Mouse (Mus musculus) intestine, embryonic 15.5 days (tissue): ENCODE data around the gene Gm44596. TPM values are rescaled to one million over a fixed set of nuclear protein-coding genes. Genes with fewer than 3 reads are reported as not detected.
"Not testable (repeated sequence)": the region's sequence is repeated elsewhere in the genome, so short reads cannot be mapped to it uniquely, and the experiment has no call there.

Source experiments
- ATAC-seq: fragments of 200-750 bp; cut with Nextera tagmentation; 2 replicates; pipeline ENCODE4 v1.8.0; 2017; ENCODE audit warnings: moderate TSS enrichment, moderate library complexity
- H3K27ac ChIP-seq: fragments of 300-500 bp; sonication (generic); 2 replicates; pipeline ENCODE4 v1.5.1; 2015; ENCODE audit warnings: mild to moderate bottlenecking, inconsistent platforms
- H3K27me3 ChIP-seq: fragments of 300-500 bp; sonication (generic); replicated peaks from 2 replicates; pipeline ENCODE4 v1.6.1; 2015; ENCODE audit warnings: inconsistent platforms
- H3K36me3 ChIP-seq: fragments of 300-500 bp; sonication (generic); 2 replicates; pipeline ENCODE4 v1.6.1; 2015; ENCODE audit warnings: inconsistent platforms
- H3K4me1 ChIP-seq: fragments of 300-500 bp; sonication (generic); replicated peaks from 2 replicates; pipeline ENCODE4 v1.6.1; 2015; ENCODE audit warnings: inconsistent platforms
- H3K4me2 ChIP-seq: fragments of 300-500 bp; sonication (generic); replicated peaks from 2 replicates; pipeline ENCODE4 v1.6.1; 2015; ENCODE audit warnings: mild to moderate bottlenecking, inconsistent platforms
- H3K4me3 ChIP-seq: fragments of 300-500 bp; sonication (generic); replicated peaks from 2 replicates; pipeline ENCODE4 v1.5.1; 2015; ENCODE audit warnings: inconsistent platforms
- H3K9ac ChIP-seq: fragments of 300-500 bp; sonication (generic); 2 replicates; pipeline ENCODE4 v1.6.1; 2015; ENCODE audit warnings: inconsistent platforms
- H3K9me3 ChIP-seq: fragments of 300-500 bp; sonication (generic); 2 replicates; pipeline ENCODE4 v1.6.1; 2016; ENCODE audit warnings: inconsistent platforms
- WGBS: fragments of 180-500 bp; shearing (Covaris S2); methylation state at CpG from one replicate; pipeline ENCODE4 v1.1.7; 2015; 5-methylcytosine and 5-hydroxymethylcytosine counted together
- polyA plus RNA-seq: library from polyadenylated mRNA; unstranded; fragments of >200 nt; fragmentation: Nextera tagmentation; extraction: Ambion mirVana; gene quantifications from 2 replicates; pipeline ENCODE4 v1.2.1, GENCODE M21; 2015

The Gm44596 gene
- polyA plus RNA-seq, 1 experiment from 2014 or later, result not detected

GRCm38 (mm10) chr6:128358999-128359398, 16.3 kb upstream of the Gm44596 start:
- no peak for ATAC-seq
- Histone ChIP-seq H3K9me3 (no peaks in the 10 kb centered on the region), H3K4me3 (no peak overlapping the region), H3K4me2 (no peak overlapping the region), H3K4me1 (peaks cover 13% of the 10 kb centered on the region), H3K27ac (no peak overlapping the region), H3K9ac (no peak overlapping the region), H3K36me3 (peaks cover 15% of the 10 kb centered on the region), H3K27me3 (no peaks in the 10 kb centered on the region)
- 31% methylated on average over 2 of the region's 2 CpGs for WGBS

GRCm38 (mm10) chr6:128361901-128362300, 13.4 kb upstream of the Gm44596 start:
- Histone ChIP-seq H3K27me3 (no peaks in the 10 kb centered on the region), H3K36me3 (peaks cover 22% of the 10 kb centered on the region), H3K4me1 (peaks cover 14% of the 10 kb centered on the region), H3K27ac (peak overlapping the region; percentile 96), H3K9me3 (no peaks in the 10 kb centered on the region), H3K9ac (peak overlapping the region; percentile 89), H3K4me2 (peak overlapping the region; percentile 78), H3K4me3 (peak overlapping the region; percentile 98)
- WGBS, result 13% methylated on average over 9 of the region's 9 CpGs
- no peak for ATAC-seq

GRCm38 (mm10) chr6:128362381-128363006, 12.8 kb upstream of the Gm44596 start, which contains the start of the genes Rhno1 and Foxm1:
Rhno1 (minus strand) TSS chr6:128362911.
Foxm1 (plus strand) TSS chr6:128362967.
- Histone ChIP-seq H3K27ac (peak within 1 kb of the TSS; percentile 96), H3K36me3 (peaks cover 24% of the 10 kb centered on the region), H3K4me1 (peaks cover 14% of the 10 kb centered on the region), H3K4me2 (peak within 1 kb of the TSS; percentile 78), H3K4me3 (peak within 1 kb of the TSS; percentile 98), H3K9me3 (no peaks in the 10 kb centered on the region), H3K27me3 (no peaks in the 10 kb centered on the region), H3K9ac (peak within 1 kb of the TSS; percentile 89)
- ATAC-seq, result peak; percentile 93
- under 1% methylated on average over 76 of the region's 76 CpGs for WGBS

GRCm38 (mm10) chr6:128363007-128363825, 12.1 kb upstream of the Gm44596 start:
- Histone ChIP-seq H3K9me3 (no peaks in the 10 kb centered on the region), H3K27ac (peak overlapping the region; percentile 96), H3K4me1 (peaks cover 14% of the 10 kb centered on the region), H3K4me3 (peak overlapping the region; percentile 98), H3K4me2 (peak overlapping the region; percentile 78), H3K27me3 (no peaks in the 10 kb centered on the region), H3K9ac (peak overlapping the region; percentile 89), H3K36me3 (peaks cover 22% of the 10 kb centered on the region)
- ATAC-seq, result peak; percentile 60; the same call in 1 of the 2 replicates
- WGBS, result under 1% methylated on average over 45 of the region's 46 CpGs

GRCm38 (mm10) chr6:128364721-128365120, 10.6 kb upstream of the Gm44596 start:
- no peak overlapping the region for H3K4me3 ChIP-seq
- peaks cover 22% of the 10 kb centered on the region for H3K36me3 ChIP-seq
- no peak for ATAC-seq
- H3K27me3 ChIP-seq, result no peaks in the 10 kb centered on the region
- H3K27ac ChIP-seq, result no peak overlapping the region
- H3K4me2 ChIP-seq, result no peak overlapping the region
- peaks cover 14% of the 10 kb centered on the region for H3K4me1 ChIP-seq
- WGBS, result 74% methylated on average over 6 of the region's 6 CpGs
- no peaks in the 10 kb centered on the region for H3K9me3 ChIP-seq
- no peak overlapping the region for H3K9ac ChIP-seq

GRCm38 (mm10) chr6:128366466-128366865, 8.8 kb upstream of the Gm44596 start:
- no peaks in the 10 kb centered on the region for H3K27me3 ChIP-seq
- WGBS, result 88% methylated on average over 5 of the region's 5 CpGs
- no peaks in the 10 kb centered on the region for H3K9me3 ChIP-seq
- H3K4me2 ChIP-seq, result no peak overlapping the region
- H3K4me3 ChIP-seq, result no peak overlapping the region
- H3K27ac ChIP-seq, result no peak overlapping the region
- peaks cover 10% of the 10 kb centered on the region for H3K4me1 ChIP-seq
- no peak for ATAC-seq
- H3K9ac ChIP-seq, result no peak overlapping the region
- H3K36me3 ChIP-seq, result peaks cover 38% of the 10 kb centered on the region

GRCm38 (mm10) chr6:128370040-128370439, 5.3 kb upstream of the Gm44596 start:
- H3K27me3 ChIP-seq, result no peaks in the 10 kb centered on the region
- no peak overlapping the region for H3K4me2 ChIP-seq
- no peaks in the 10 kb centered on the region for H3K9me3 ChIP-seq
- no peak overlapping the region for H3K4me3 ChIP-seq
- no peak overlapping the region for H3K27ac ChIP-seq
- peaks cover 72% of the 10 kb centered on the region for H3K36me3 ChIP-seq
- H3K4me1 ChIP-seq, result no peaks in the 10 kb centered on the region
- WGBS, result 88% methylated on average over 5 of the region's 5 CpGs
- no peak for ATAC-seq
- H3K9ac ChIP-seq, result no peak overlapping the region

GRCm38 (mm10) chr6:128376371-128377085, 1.2 kb downstream of the Gm44596 start:
- Histone ChIP-seq H3K4me1 (no peaks in the 10 kb centered on the region), H3K27ac (no peak overlapping the region), H3K9me3 (no peaks in the 10 kb centered on the region), H3K4me3 (no peak overlapping the region), H3K9ac (no peak overlapping the region), H3K4me2 (no peak overlapping the region), H3K27me3 (no peaks in the 10 kb centered on the region), H3K36me3 (peaks cover 37% of the 10 kb centered on the region)
- no peak for ATAC-seq
- 90% methylated on average over 17 of the region's 17 CpGs for WGBS

- Histone ChIP-seq H3K27me3 (no peaks in the 10 kb centered on the region), H3K9me3 (no peaks in the 10 kb centered on the region), H3K27ac (no peak overlapping the region), H3K36me3 (peaks cover 7% of the 10 kb centered on the region; the same call in 1 of the 2 replicates), H3K4me3 (no peak overlapping the region), H3K4me1 (no peaks in the 10 kb centered on the region), H3K4me2 (no peak overlapping the region), H3K9ac (no peak overlapping the region)
- 83% methylated on average over 16 of the region's 16 CpGs for WGBS
- no peak for ATAC-seq
These were observed 4.3 kb downstream of the Gm44596 start for GRCm38 (mm10) chr6:128379636-128380035.

- H3K36me3 ChIP-seq, H3K4me1 ChIP-seq: not testable (repeated sequence)
- WGBS, result 59% methylated on average over 1 of the region's 1 CpGs
These were observed 5.4 kb downstream of the Gm44596 start for GRCm38 (mm10) chr6:128380594-128381167.

GRCm38 (mm10) chr6:128381254-128381653, 6.0 kb downstream of the Gm44596 start:
- 58% methylated on average over 3 of the region's 3 CpGs for WGBS
- H3K9ac ChIP-seq, result no peak overlapping the region
- peaks cover 2% of the 10 kb centered on the region; the same call in 1 of the 2 replicates for H3K36me3 ChIP-seq

More at GRCm38 (mm10) chr6:128380594-128381167, 5.4 kb downstream of the Gm44596 start:
- not testable (repeated sequence) for H3K27ac ChIP-seq, H3K4me2 ChIP-seq, H3K27me3 ChIP-seq, ATAC-seq, H3K4me3 ChIP-seq, H3K9me3 ChIP-seq, H3K9ac ChIP-seq

GRCm38 (mm10) chr6:128383752-128384151, 8.4 kb downstream of the Gm44596 start:
- Histone ChIP-seq H3K4me2 (no peak overlapping the region), H3K4me1 (0 out of 2 replicates have a peak, but pooled peaks cover 1% of the 10 kb centered on the region), H3K9me3 (no peaks in the 10 kb centered on the region), H3K36me3 (no peaks in the 10 kb centered on the region), H3K27me3 (no peaks in the 10 kb centered on the region), H3K9ac (no peak overlapping the region), H3K4me3 (no peak overlapping the region), H3K27ac (no peak overlapping the region)
- 79% methylated on average over 7 of the region's 7 CpGs for WGBS
- ATAC-seq, result no peak

More at GRCm38 (mm10) chr6:128381254-128381653, 6.0 kb downstream of the Gm44596 start:
- no peaks in the 10 kb centered on the region for H3K27me3 ChIP-seq
- no peaks in the 10 kb centered on the region for H3K4me1 ChIP-seq
- H3K9me3 ChIP-seq, result no peaks in the 10 kb centered on the region
- H3K4me2 ChIP-seq, result no peak overlapping the region
- no peak overlapping the region for H3K4me3 ChIP-seq
- H3K27ac ChIP-seq, result no peak overlapping the region
- ATAC-seq, result no peak
